Mouse (Mus musculus) thymus, postnatal 4 days (tissue): ENCODE data around the gene Ckap4.
"Not testable (repeated sequence)": the region's sequence is repeated elsewhere in the genome, so short reads cannot be mapped to it uniquely, and the experiment has no call there.

ENCODE experiments used
- DNase-seq: peaks from one replicate; pipeline ENCODE4 v3.0.0; 2021

Ckap4 gene

GRCm38 (mm10) chr10:84549146-84549919 lies 15.5 kb upstream of the Ckap4 start:
- peak; percentile 19 for DNase-seq

GRCm38 (mm10) chr10:84544841-84545610 lies 11.2 kb upstream of the Ckap4 start:
- DNase-seq: no peak

GRCm38 (mm10) chr10:84542802-84543658 lies 9.2 kb upstream of the Ckap4 start:
- no peak for DNase-seq

- no peak for DNase-seq
Observed at GRCm38 (mm10) chr10:84539651-84540050, 5.8 kb upstream of the Ckap4 start.

GRCm38 (mm10) chr10:84535859-84536258 lies 2.0 kb upstream of the Ckap4 start:
- no peak for DNase-seq

GRCm38 (mm10) chr10:84535458-84535857 lies 1.6 kb upstream of the Ckap4 start:
- no peak for DNase-seq

GRCm38 (mm10) chr10:84532911-84533882 lies 665 bp downstream of the Ckap4 start:
- peak; percentile 44 for DNase-seq

GRCm38 (mm10) chr10:84532191-84532889 lies 1.5 kb downstream of the Ckap4 start:
- DNase-seq: no peak

GRCm38 (mm10) chr10:84531576-84531975 lies 2.3 kb downstream of the Ckap4 start:
- DNase-seq: no peak

GRCm38 (mm10) chr10:84530388-84530787 lies 3.5 kb downstream of the Ckap4 start:
- no peak for DNase-seq

- DNase-seq: no peak
Observed at GRCm38 (mm10) chr10:84527631-84528030, 6.2 kb downstream of the Ckap4 start.

- DNase-seq: no peak
Observed at GRCm38 (mm10) chr10:84527070-84527469, 6.8 kb downstream of the Ckap4 start.

- no peak for DNase-seq
Observed at GRCm38 (mm10) chr10:84526488-84526887, 7.4 kb downstream of the Ckap4 start.

GRCm38 (mm10) chr10:84523682-84524081 lies 10.2 kb downstream of the Ckap4 start:
- peak; percentile 40 for DNase-seq

- DNase-seq: peak; percentile 47
Observed at GRCm38 (mm10) chr10:84516414-84516927, 17.4 kb downstream of the Ckap4 start.

GRCm38 (mm10) chr10:84515980-84516379 lies 17.9 kb downstream of the Ckap4 start:
- DNase-seq: not testable (repeated sequence)

- peak; percentile 75 for DNase-seq
Observed at GRCm38 (mm10) chr10:84515512-84515950, 18.3 kb downstream of the Ckap4 start.

GRCm38 (mm10) chr10:84514038-84514578 lies 19.8 kb downstream of the Ckap4 start:
- DNase-seq: peak; percentile 80

- DNase-seq: no peak
Observed at GRCm38 (mm10) chr10:84512766-84513165, 21.1 kb downstream of the Ckap4 start.

GRCm38 (mm10) chr10:84508603-84509002 lies 25.3 kb downstream of the Ckap4 start:
- DNase-seq: no peak

- no peak for DNase-seq
Observed at GRCm38 (mm10) chr10:84498867-84499266, 35.0 kb downstream of the Ckap4 start.
